Mouse (Mus musculus): Measurements from ENCODE around the gene Ctsm.
"Not testable (repeated sequence)": the region's sequence is repeated elsewhere in the genome, so short reads cannot be mapped to it uniquely, and the experiment has no call there.

Gene Ctsm

DNA sequence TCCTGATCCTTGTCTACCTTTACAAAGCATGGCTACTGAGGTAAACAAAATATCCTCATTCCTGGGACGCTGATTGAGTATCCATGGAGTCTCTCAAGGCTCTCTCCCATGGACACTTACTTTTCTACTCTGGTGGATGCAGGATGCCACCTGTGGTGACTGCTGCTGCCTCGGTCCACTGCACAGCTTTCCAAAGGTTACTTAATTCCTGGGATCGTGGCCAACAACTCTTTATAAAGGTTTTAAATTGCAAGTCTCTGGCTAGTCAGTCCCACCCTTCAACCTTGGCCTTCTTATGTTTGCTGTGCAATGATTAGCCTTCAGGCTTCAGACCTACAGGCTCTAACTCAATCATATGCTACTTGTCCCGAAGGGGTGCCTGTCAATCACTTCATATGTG is at the start of gene Ctsm:
Gene Ctsm, minus strand, starts transcription at position 209 of the 400 bp plus-strand sequence.
- no peak for DNase-seq (ENCODE audit: low spot score in 2 of 2)

DNA sequence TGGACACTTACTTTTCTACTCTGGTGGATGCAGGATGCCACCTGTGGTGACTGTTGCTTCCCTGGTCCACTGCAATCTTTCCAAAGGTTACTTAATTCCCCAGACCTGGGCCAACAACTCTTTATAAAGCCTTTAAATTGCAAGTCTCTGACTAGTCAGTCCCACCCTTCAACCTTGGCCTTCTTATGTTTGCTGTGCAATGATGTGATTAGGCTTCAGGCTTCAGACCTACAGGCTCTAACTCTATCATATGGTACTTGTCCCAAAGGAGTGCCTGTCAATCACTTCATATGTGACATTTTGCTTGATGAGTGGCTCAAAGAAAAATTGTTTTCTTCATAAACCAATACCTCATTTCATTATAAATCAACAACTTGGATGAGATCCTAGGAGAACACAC is 28.4 kb upstream of the Ctsm start, which contains the start of gene Cts3:
Gene Cts3, minus strand, starts transcription at position 101 of the 400 bp plus-strand sequence.
- DNase-seq (ENCODE audit: low spot score in 2 of 2) = no peak

DNA sequence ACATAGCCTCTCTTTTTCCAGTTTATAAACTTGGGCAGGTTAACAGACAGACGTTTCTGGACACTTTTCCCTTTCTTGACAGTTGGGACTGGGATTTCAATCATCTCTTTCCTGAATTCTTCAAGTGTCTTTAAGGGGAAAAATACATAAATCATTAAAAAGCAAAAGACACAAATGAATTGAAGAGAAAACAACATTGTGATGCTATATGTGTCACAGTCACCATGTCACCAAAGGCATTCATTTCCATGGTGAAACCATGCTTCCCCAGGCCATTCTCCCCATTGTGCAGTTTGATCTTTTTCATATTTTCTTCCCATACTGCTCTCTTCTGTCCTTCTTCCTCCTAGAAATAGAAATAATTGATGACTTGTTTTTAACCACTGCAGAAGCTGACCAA is 26.4 kb upstream of the Ctsm start, which contains the start of gene Gm49352:
Gene Gm49352, minus strand, starts transcription at position 101 of the 400 bp plus-strand sequence.
- DNase-seq (ENCODE audit: low spot score in 2 of 2) = not testable (repeated sequence)
